Mouse (Mus musculus) NIH3T3 (cell line): ENCODE measurements around the gene Pes1.
"Not testable (repeated sequence)": the region's sequence is repeated elsewhere in the genome, so short reads cannot be mapped to it uniquely, and the experiment has no call there.

Source experiments
- DNase-seq: peaks from one replicate; pipeline ENCODE4 v3.0.0-alpha.2; 2012; ENCODE audit warnings: low read depth

Gene Pes1

DNA sequence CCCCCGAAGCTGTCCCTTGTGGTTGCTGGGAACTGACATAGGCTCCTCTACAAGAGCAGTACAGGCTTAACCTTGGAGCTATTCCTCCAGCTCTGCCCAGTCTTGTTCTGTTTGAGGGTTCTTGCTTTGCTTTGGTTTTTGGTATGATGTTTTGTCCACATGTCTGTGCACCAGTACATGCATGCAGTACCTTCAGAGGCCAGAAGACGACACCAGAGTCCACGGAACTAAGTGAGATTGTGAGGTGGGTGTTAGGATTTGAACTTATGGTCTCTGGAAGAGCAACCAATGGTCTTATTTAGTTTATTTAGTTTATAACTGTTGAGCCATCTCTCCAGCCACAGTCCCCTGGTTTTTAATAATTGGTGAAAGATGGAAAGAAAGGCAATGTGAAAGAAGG lies 42.7 kb downstream of the Pes1 start:
- no peak for DNase-seq

DNA sequence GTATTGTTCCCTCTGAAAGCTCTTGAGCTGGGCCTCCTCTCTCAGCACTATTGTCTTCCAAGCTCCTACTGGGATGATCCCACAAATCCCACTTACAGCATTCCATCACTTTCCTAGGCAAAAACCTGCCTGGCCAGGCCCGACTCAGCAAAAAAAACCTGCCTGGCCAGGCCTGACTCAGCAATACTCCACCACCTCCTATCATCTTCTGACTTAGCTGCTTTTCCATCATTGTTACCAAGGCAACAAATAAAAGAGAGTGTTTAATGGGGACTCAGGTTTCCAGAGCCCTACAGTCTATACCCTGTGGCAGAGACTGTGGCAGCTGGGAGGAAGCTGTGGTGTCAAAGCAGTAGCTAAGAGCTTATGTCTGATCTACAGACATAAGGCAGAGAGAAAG lies 48.8 kb downstream of the Pes1 start:
- no peak for DNase-seq

DNA sequence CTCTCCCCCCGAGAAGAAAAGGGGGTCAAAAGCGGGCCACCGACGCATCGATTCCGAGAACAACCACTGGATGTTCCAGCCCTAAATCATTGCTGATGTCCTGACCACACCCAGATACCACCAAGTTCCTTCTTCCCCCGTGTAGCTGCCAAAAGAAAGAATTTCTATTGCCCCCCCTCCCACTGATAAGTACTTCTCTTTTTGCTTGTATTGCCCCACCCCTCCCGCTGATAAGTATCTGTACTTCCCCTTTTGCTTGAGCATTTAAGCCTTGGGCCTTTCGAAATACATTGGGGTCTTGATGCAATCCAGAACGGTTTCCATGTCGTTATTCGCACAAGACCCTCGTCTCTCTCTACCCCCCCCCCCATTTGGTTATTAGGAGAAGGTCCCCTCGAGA lies 52.0 kb downstream of the Pes1 start:
- not testable (repeated sequence) for DNase-seq

DNA sequence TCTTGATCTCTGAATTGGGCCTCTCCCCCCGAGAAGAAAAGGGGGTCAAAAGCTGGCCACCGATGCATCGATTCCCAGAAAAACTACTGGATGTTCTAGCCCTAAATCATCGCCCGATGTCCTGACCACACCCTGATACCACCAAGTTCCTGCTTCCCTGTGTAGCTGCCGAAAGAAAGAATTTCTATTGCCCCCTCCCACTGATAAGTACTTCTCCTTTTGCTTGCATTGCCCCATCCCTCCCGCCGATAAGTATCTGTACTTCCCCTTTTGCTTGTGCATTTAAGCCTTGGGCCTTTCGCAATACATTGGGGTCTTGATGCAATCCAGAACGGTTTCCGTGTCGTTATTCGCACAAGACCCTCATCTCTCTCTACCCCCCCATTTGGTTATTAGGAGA lies 58.3 kb downstream of the Pes1 start:
- not testable (repeated sequence) for DNase-seq

DNA sequence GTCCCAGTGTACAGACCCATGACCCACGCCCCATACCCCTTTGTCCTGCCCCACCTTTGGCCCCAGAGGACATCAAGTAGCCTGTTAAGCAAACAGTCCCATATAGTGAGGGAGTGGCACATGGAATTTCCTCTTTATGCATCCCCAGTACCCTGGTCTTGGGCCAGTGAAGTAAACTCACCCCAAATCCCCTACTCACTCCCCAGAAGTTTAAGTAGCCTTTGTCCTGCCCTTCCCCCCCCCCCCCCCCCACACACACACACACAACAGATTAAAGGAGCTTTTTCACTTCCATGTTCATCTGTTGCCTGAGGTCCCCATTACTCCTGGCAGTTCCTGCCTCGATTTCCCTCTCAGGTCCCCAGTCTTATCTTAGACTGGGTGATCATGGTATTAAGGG lies 59.5 kb downstream of the Pes1 start:
- no peak for DNase-seq

DNA sequence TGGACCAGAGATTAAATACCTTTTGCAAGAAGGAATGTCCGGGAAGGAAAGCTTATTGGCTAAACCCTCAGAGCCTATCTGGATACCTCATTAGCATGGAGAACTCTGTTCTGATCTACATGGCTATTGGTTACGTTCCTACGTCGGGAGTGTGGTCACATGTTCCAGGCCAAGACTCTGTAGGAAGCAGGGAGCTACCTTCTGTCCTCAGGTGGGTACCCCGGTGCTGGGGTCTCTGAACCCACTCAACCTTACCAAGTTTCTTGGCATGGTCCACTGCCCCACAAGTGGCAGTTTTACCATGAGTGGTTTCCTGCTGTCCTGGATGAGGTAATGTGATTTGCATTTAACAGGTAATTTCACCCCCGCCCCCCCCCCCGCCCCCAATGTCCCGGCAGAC lies 63.3 kb downstream of the Pes1 start:
- DNase-seq, result no peak

DNA sequence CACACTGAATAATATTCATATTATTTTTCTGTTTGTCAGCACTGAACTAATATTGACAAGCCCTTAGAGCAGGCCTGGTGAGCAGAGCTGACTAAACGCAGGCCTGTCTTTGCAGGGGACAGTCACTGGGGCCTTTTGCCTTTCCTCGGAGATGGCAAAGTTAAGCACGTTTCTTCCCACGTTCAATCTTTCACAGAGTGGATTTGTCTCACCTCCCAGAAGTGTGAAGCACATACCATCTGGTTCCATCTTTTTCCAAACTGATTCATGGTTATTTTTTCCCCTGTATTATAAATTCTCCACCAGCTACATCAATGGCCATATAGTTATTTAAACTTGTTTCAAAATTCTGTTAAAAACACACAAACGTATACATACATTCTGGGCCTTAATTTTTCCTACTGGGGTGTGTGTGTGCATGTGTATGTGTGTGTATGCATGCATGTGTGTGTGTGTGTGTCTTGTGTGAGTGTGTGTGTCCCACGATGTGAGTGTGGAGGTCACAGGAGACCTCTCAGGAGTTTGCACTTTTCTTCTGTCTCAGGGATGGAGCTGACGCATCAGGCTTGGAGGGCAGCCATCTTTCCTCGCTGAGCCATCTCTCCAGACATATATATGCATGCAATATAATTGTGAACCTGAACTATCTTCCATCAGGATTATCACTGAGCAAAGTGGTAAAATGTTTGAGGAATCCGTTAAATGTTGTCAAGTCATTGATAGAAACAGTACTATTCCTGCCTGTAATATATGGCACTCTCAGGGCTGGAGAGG lies 64.0 kb downstream of the Pes1 start:
- DNase-seq, result no peak

DNA sequence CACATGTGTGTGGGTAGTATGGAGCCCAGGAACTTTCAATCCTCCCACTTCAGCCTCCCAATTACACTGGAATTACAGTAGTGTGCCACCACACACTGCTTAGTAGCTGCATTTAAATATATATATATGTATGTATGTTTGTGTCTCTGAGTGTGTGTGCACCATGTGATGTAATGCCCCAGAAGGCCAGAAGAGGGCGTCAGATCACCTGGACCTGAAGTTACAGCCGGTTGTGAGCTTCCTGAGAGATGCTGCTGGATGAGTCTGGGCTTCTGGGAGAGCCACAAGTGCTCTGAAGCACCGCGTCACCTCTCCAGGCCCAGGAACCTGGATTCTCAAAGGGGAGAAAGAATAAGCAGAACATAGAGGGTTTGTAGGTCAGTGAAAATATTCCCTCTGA lies 65.6 kb downstream of the Pes1 start:
- no peak for DNase-seq
